Mouse (Mus musculus) testis, adult 2 months (tissue): ENCODE measurements at regions not wholly inside any gene's neighbourhood (a gene's known extent, or its start where the extent isn't known, plus 50 kb on each side); places are given as distances from the start of the nearest gene placed in this dataset.

Source experiments
- H3K27ac ChIP-seq: fragments of 200-500 bp; 2 replicates; pipeline ENCODE4 v1.5.1; 2012; ENCODE audit warnings: low read depth, low read length; ENCODE audit not compliant: control insufficient read depth, insufficient read depth
- H3K27me3 ChIP-seq: fragments of 200-500 bp; 2 replicates; pipeline ENCODE4 v1.6.1; 2012; ENCODE audit warnings: mild to moderate bottlenecking, low read length, moderate library complexity; ENCODE audit not compliant: control insufficient read depth, insufficient read depth
- H3K36me3 ChIP-seq: fragments of 200-500 bp; 2 replicates; pipeline ENCODE4 v1.6.1; 2012; ENCODE audit warnings: mild to moderate bottlenecking, low read length; ENCODE audit not compliant: control insufficient read depth, insufficient read depth
- H3K4me1 ChIP-seq: fragments of 200-500 bp; 2 replicates; pipeline ENCODE4 v1.6.1; 2012; ENCODE audit warnings: low read length; ENCODE audit not compliant: control insufficient read depth, insufficient read depth
- H3K4me3 ChIP-seq: fragments of 200-500 bp; 2 replicates; pipeline ENCODE4 v1.5.1; 2012; ENCODE audit warnings: low read depth, mild to moderate bottlenecking, low read length, moderate library complexity, mixed read lengths; ENCODE audit not compliant: control insufficient read depth
- CTCF ChIP-seq: fragments of 200-500 bp; IDR thresholded peaks from 2 replicates; pipeline ENCODE4 v1.5.1; 2012; ENCODE audit warnings: low read depth, mild to moderate bottlenecking, inconsistent platforms, low read length, moderate library complexity; ENCODE audit not compliant: control insufficient read depth, insufficient read depth, insufficient replicate concordance
- POLR2A ChIP-seq: fragments of 200-500 bp; IDR thresholded peaks from 2 replicates; pipeline ENCODE4 v1.6.1; 2012; ENCODE audit warnings: low read depth, mild to moderate bottlenecking, inconsistent platforms, low read length, moderate library complexity; ENCODE audit not compliant: control insufficient read depth

- H3K4me1 ChIP-seq, result no peaks in the 10 kb centered on the region
- H3K4me3 ChIP-seq, result no peak overlapping the region
- no peaks in the 10 kb centered on the region for H3K27me3 ChIP-seq
- no peaks in the 10 kb centered on the region for H3K36me3 ChIP-seq
- TF ChIP-seq CTCF, result no peak
- no peak overlapping the region for H3K27ac ChIP-seq
Measured at GRCm38 (mm10) chr16:78631797-78632196, 55.3 kb upstream of the D16Ertd472e start.

- TF ChIP-seq CTCF (no peak), POLR2A (no peak)
- Histone ChIP-seq H3K27ac (no peak overlapping the region), H3K4me3 (no peak overlapping the region), H3K36me3 (no peaks in the 10 kb centered on the region), H3K27me3 (no peaks in the 10 kb centered on the region), H3K4me1 (no peaks in the 10 kb centered on the region)
Measured at GRCm38 (mm10) chr16:78626803-78627202, 50.3 kb upstream of the D16Ertd472e start.
